Mouse (Mus musculus) ES-Bruce4 (cell line): ENCODE measurements around the gene Sp7. TPM values are rescaled to one million over a fixed set of nuclear protein-coding genes. Genes with fewer than 3 reads are reported as not detected.
A peak's percentile ranks its signal among the peaks of the same experiment; 100 is the strongest.

Experiments
- H3K27ac ChIP-seq: 2 replicates; pipeline ENCODE4 v1.5.1; 2012; ENCODE audit warnings: low read length, inconsistent platforms; ENCODE audit not compliant: insufficient read depth
- H3K27me3 ChIP-seq: 2 replicates; pipeline ENCODE4 v1.6.1; 2012; ENCODE audit warnings: mild to moderate bottlenecking, low read length, inconsistent platforms; ENCODE audit not compliant: control insufficient read depth, poor library complexity, insufficient read depth, severe bottlenecking
- H3K36me3 ChIP-seq: 2 replicates; pipeline ENCODE4 v1.6.1; 2012; ENCODE audit warnings: inconsistent platforms, mild to moderate bottlenecking, low read length, moderate library complexity; ENCODE audit not compliant: control insufficient read depth, poor library complexity, insufficient read depth, severe bottlenecking
- H3K4me1 ChIP-seq: one replicate; pipeline ENCODE4 v1.8.1; 2011; ENCODE audit warnings: low read length; ENCODE audit not compliant: control insufficient read depth, insufficient read depth
- H3K4me3 ChIP-seq: 2 replicates; pipeline ENCODE4 v1.5.1; 2011; ENCODE audit warnings: low read depth, mild to moderate bottlenecking, low read length
- H3K9ac ChIP-seq: 2 replicates; pipeline ENCODE4 v1.6.1; 2012; ENCODE audit warnings: low read depth, mild to moderate bottlenecking, inconsistent platforms; ENCODE audit not compliant: poor library complexity, severe bottlenecking
- H3K9me3 ChIP-seq: replicated peaks from 2 replicates; pipeline ENCODE4 v1.6.1; 2012; ENCODE audit warnings: mild to moderate bottlenecking, low read length, inconsistent platforms; ENCODE audit not compliant: control insufficient read depth, poor library complexity, insufficient read depth, severe bottlenecking
- CTCF ChIP-seq: IDR thresholded peaks from one replicate; pipeline ENCODE4 v1.8.1; 2011; ENCODE audit warnings: low read depth, low read length
- EP300 ChIP-seq: IDR thresholded peaks from 2 replicates; pipeline ENCODE4 v1.6.1; 2011; ENCODE audit warnings: low read depth, low read length; ENCODE audit not compliant: insufficient read depth
- POLR2A ChIP-seq: IDR thresholded peaks from one replicate; pipeline ENCODE4 v1.8.1; 2011; ENCODE audit warnings: low read length; ENCODE audit not compliant: insufficient read depth
- polyA plus RNA-seq: library from polyadenylated mRNA; stranded (reverse); fragments of >200 nt; gene quantifications from 2 replicates; pipeline ENCODE4 v1.2.4, GENCODE M21; 2011; ENCODE audit warnings: low read depth; ENCODE audit not compliant: missing spikeins, insufficient read depth, insufficient read length

The Sp7 gene
- polyA plus RNA-seq, 1 experiment = not detected

DNA sequence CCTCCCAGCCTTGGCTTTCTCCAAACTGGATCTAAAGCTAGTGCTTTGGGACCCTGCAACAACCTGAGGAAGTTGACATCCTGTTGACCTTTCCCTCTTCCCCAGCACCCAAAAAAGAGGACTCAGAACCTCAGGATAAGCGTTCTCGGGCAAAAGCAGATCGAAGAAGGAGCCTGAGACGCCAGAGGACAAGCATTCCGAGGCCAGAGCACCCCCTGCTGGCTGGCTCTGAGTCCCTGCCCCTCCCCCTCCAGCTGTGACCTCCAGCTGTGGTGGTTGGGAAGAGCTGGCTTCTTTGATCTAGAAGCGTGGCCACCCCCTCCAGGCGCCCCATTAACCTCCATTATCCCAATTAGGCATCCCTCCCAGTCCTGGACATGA, 10.2 kb upstream of the Sp7 start:
- TF ChIP-seq POLR2A (no peak), CTCF (peak; percentile 85), EP300 (0 out of 2 replicates have a peak, but pooled peaks have one; percentile 37)
- H3K4me3 ChIP-seq = peak overlapping the region; percentile 73
- no peaks in the 10 kb centered on the region for H3K9me3 ChIP-seq
- H3K27ac ChIP-seq = no peak overlapping the region
- peak overlapping the region; percentile 56 for H3K9ac ChIP-seq
- no peaks in the 10 kb centered on the region for H3K36me3 ChIP-seq
- peaks cover 2% of the 10 kb centered on the region for H3K4me1 ChIP-seq
- no peaks in the 10 kb centered on the region for H3K27me3 ChIP-seq

- Histone ChIP-seq H3K4me3 (peak overlapping the region; percentile 73), H3K9me3 (no peaks in the 10 kb centered on the region), H3K9ac (peak overlapping the region; percentile 56), H3K27me3 (no peaks in the 10 kb centered on the region), H3K27ac (no peak overlapping the region), H3K4me1 (peaks cover 2% of the 10 kb centered on the region), H3K36me3 (no peaks in the 10 kb centered on the region)
- no peak for TF ChIP-seq CTCF
- no peak for TF ChIP-seq EP300
- no peak for TF ChIP-seq POLR2A
Measured at GRCm38 (mm10) chr15:102376453-102377162, 9.6 kb upstream of the Sp7 start.

- TF ChIP-seq POLR2A = no peak
- 0 out of 2 replicates have a peak, but pooled peaks have one; percentile 6 for TF ChIP-seq EP300
- no peak for TF ChIP-seq CTCF
- H3K9me3 ChIP-seq = no peaks in the 10 kb centered on the region
- peak overlapping the region; percentile 19 for H3K9ac ChIP-seq
- H3K4me1 ChIP-seq = peaks cover 4% of the 10 kb centered on the region
- no peaks in the 10 kb centered on the region for H3K36me3 ChIP-seq
- peak overlapping the region; percentile 6 for H3K4me3 ChIP-seq
- no peak overlapping the region for H3K27ac ChIP-seq
- no peaks in the 10 kb centered on the region for H3K27me3 ChIP-seq
Measured at GRCm38 (mm10) chr15:102370727-102371126, 3.7 kb upstream of the Sp7 start.

GRCm38 (mm10) chr15:102369972-102370371, 3.0 kb upstream of the Sp7 start:
- no peaks in the 10 kb centered on the region for H3K9me3 ChIP-seq
- H3K4me1 ChIP-seq = peaks cover 4% of the 10 kb centered on the region
- no peaks in the 10 kb centered on the region for H3K27me3 ChIP-seq
- H3K4me3 ChIP-seq = no peak overlapping the region
- no peaks in the 10 kb centered on the region for H3K36me3 ChIP-seq
- H3K27ac ChIP-seq = no peak overlapping the region
- peak overlapping the region; percentile 31; the same call in 1 of the 2 replicates for H3K9ac ChIP-seq
- TF ChIP-seq CTCF (no peak), EP300 (no peak), POLR2A (no peak)

GRCm38 (mm10) chr15:102366238-102366637, 744 bp downstream of the Sp7 start:
- no peak overlapping the region for H3K4me3 ChIP-seq
- H3K9me3 ChIP-seq = no peaks in the 10 kb centered on the region
- no peaks in the 10 kb centered on the region for H3K27me3 ChIP-seq
- TF ChIP-seq CTCF (no peak), EP300 (no peak), POLR2A (no peak)
- no peak overlapping the region for H3K9ac ChIP-seq
- H3K4me1 ChIP-seq = peaks cover 4% of the 10 kb centered on the region
- H3K27ac ChIP-seq = no peak overlapping the region
- no peaks in the 10 kb centered on the region for H3K36me3 ChIP-seq

GRCm38 (mm10) chr15:102364678-102365077, 2.3 kb downstream of the Sp7 start:
- TF ChIP-seq EP300 (no peak), POLR2A (no peak), CTCF (no peak)
- Histone ChIP-seq H3K27me3 (no peaks in the 10 kb centered on the region), H3K9ac (no peak overlapping the region)

More at GRCm38 (mm10) chr15:102364678-102365077, 2.3 kb downstream of the Sp7 start:
- H3K27ac ChIP-seq = no peak overlapping the region
- H3K9me3 ChIP-seq = no peaks in the 10 kb centered on the region
- H3K36me3 ChIP-seq = no peaks in the 10 kb centered on the region
- H3K4me1 ChIP-seq = peaks cover 3% of the 10 kb centered on the region
- no peak overlapping the region for H3K4me3 ChIP-seq
